Mouse (Mus musculus) frontal cortex, postnatal 25 days (tissue): Measurements from ENCODE around the gene Smim9.
A peak's percentile ranks its signal among the peaks of the same experiment; 100 is the strongest.
"Not testable (repeated sequence)": the region's sequence is repeated elsewhere in the genome, so short reads cannot be mapped to it uniquely, and the experiment has no call there.

ENCODE experiments used
- DNase-seq, 2 experiments: peaks; one replicate each; pipeline ENCODE4 v3.0.0; 2022; ENCODE audit warnings: low spot score in 2 of 2

The Smim9 gene

DNA sequence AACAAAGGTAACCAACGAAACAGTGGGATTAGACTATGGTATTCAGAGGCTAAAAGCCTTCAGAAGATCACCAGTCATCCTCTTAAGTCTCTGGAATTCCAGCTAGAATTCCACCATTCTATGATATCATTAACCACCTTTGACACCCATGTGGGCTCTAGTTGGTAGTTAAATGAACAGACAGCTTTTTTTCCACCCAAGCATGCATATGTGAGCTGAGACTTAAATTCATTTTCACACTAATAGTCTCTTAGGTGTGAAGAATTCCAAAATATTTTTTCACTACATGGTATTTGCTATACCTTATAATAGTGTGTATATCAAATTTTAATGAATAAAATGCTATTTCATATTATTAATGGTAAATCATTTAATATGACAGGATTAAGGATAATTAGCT lies at the start of gene Smim9:
Gene Smim9 (minus strand): TSS at position 101 of the 400 bp plus-strand sequence.
- DNase-seq = no peak

DNA sequence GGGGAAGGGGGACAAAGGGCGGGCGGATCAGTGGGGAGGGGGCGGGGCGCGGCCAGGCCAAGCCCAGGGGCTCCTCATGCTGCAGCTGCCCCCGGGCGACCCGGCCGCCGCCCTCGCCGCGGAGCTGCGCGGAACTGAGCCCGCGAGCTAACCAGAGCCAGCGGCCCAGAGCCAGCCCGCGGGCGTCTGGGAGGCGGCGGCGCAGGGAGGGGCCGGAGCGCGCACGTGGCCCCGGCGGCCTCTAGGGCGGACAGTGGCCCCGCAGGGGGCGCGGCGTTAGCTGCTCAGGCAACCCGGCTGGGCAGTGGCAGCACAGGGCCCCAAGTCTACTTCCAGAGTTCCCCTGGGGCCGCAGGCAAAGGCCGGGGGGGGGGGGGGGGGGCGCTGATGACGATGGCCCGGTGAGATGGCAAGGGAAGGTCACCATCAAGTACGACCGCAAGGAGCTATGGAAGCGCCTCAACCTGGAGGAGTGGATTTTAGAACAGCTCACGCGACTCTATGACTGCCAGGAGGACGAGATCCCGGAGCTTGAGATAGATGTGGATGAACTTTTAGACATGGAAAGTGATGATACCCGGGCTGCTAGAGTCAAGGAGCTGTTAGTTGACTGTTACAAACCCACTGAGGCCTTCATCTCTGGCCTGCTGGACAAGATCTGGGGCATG lies 7.9 kb downstream of the Smim9 start:
- DNase-seq = no peak

DNA sequence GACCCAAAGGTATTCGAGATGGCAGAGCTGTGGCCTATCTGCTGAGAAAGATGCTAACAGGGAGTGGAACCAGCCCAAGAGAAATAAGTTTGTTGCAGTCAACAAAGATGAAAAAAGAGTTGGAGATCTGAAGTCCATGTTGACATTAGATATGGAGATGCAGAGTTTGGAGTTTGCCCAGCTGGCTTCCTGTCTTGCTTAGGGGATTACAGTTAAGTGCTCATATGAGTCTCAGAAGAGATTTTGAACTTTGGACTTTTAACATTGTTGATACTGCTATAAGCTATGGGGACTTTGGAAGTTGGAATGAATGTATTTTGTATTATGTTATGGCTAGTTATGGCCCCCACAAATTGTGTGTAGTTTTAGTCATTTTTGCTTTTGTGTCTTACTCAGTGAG lies 11.3 kb downstream of the Smim9 start:
- DNase-seq = no peak

DNA sequence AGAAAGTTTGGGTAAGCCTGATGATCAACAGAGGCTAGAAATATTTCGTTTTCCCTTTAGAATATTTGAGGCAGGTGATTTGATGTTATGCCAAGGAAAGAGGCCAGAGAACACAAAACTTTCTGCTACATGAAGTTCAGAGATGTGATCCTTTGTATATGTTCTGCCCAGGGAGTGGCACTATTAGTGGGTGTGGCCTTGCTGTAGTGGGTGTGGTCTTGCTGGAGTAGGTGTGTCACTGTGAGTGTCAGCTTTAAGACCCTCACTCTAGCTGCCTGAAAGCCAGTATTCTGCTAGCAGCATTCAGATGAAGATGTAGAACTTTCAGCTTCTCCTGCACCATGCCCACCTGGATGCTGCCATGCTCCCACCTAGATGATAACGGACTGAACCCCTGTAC lies 13.3 kb downstream of the Smim9 start:
- no peak for DNase-seq

DNA sequence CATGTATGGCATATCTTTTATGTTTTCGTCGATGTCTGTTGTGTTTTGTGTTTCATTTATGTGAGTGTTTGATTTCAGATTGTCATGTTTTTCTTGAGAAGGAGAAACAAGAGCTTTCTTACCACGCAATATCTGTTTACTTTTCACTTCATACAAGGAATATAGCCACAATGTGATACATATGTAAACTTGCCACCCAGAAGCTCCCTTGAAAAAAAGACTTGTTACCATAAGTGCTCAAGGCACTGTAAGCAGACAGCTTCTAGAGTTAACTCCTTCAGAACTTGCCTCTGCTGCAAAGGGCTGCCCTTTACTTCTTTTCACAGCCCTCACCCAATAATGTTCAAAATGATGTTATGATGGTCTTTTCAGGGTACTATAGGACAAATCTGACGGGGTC lies 15.2 kb downstream of the Smim9 start:
- no peak for DNase-seq

DNA sequence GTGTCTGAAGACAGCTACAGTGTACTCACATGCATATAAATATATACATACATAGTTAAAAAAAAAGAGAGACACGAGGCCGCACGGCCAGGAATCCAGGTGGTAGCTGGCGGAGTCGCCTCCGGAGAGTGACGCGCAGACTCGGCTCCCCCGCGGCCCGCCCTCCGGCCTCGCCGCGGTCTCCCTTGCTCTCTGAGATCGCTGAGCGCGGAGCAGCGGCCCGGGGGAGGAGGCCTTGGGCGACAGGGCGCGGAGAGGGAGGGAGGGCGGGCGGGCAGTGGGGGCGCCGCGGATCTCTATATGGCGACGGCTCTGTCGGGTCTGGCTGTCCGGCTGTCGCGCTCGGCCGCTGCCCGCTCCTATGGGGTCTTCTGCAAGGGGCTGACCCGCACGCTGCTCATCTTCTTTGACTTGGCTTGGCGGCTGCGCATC lies 20.4 kb downstream of the Smim9 start:
- not testable (repeated sequence) for DNase-seq

DNA sequence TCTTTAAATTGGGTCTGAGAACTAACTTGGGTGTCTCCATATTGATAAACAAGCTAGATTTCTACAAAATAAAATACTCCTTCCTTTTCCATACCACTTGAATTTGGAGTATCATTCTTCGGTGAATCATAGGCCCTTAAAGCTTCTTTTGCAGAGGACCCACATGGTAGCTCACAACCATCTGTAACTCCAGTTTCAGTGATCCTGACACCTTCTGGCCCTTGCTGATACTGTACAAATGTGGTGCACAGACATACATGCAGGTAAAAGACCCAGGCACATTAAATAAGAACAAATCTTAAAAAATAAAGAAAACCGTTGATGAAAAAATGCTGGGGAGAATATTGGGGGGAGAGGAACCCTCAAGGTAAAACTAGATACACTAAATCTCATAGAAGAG lies 25.4 kb downstream of the Smim9 start:
- no peak for DNase-seq

DNA sequence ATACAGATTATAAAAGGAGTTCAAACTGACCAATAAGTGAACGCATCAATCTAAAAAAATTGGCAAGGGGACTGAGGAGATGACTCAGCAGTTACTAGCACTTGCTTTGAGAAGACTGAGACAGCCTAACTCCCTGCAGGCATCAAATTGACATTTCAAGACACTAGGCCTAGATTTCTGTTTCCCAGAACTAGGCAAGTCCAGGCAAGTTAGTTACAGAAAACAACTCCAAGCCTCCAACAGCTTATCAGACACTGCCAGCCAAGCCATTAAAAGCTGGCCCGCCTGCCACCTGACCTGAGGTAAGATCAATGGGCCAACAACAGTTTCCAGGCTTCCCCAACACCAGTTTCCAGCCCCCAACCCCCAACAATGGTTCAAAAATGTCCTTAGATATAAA lies 25.8 kb downstream of the Smim9 start:
- no peak for DNase-seq

DNA sequence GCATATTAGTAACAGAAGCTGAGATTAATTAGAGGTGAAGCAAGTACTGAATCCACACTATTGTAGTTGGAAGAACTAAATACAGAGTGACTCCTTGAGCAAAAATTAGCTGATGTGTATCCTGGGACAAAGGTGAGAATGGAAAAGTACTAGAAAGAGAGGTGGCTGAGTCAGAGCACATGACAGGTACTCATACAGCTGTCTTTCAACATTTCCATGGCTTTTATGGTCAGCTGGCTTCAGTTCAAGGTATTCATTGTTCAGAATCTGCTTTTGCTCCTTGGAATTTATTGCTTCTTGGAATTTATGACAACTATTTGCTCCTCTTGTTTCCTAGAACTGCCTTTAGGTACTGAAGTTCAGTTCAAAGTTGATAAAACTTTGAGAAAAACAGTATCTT lies 26.6 kb downstream of the Smim9 start:
- no peak for DNase-seq

DNA sequence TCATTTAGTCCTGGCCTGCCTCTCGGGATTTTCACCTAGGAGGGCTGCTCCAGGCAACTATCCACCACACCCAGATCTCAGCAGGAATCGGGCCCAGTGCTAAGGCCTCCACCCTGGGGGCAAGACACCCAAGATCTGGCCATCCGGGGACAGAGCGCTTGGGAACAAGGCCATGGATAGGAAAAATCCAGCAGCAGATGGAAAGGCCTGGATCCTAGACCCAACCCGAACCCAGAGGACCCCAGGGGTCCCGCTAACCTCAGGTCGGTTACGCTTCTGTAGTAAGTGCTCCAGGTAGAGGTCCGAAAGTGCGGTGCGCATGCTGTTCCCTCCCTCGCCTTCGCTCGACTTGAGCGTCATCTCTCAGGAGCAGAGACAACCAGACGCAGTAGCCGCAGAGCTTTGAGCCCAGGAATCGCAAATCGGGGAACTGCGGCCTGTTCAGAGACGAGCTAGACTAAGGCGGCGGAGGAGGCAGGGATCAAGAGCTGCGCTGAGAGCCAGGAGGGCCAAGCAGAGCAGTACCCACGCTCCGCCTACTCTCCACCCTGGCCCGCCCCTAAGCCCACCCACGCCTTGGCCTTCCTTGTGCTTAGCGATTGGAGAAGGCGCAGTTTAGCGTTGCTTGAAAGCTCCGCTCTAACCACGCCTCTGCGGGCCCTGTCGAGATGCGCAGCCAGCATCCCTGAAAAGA lies 33.0 kb downstream of the Smim9 start, which contains the start of gene Mpp1:
Gene Mpp1 (minus strand): TSS at position 550 of the 694 bp plus-strand sequence.
- DNase-seq = peak; percentile 26 to 36

DNA sequence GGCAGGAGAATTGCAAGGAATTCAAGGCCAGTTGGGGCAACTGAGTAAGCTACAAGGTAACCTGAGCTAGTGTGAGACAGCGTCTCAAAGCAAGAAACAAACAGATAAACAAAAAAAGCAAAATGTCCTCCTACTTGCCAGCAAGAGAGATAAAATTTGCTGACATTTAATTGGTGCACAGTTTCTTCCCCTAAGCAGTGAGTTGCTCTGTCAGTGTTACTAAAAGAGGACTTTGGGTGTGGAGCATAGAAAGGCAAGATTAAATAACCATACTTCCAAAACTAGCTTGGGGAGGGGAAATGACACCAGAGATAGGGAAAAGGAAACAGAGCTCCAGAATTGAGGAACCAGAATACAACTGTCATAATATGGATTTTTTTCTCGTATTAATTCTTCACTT lies 34.1 kb downstream of the Smim9 start:
- DNase-seq = no peak

DNA sequence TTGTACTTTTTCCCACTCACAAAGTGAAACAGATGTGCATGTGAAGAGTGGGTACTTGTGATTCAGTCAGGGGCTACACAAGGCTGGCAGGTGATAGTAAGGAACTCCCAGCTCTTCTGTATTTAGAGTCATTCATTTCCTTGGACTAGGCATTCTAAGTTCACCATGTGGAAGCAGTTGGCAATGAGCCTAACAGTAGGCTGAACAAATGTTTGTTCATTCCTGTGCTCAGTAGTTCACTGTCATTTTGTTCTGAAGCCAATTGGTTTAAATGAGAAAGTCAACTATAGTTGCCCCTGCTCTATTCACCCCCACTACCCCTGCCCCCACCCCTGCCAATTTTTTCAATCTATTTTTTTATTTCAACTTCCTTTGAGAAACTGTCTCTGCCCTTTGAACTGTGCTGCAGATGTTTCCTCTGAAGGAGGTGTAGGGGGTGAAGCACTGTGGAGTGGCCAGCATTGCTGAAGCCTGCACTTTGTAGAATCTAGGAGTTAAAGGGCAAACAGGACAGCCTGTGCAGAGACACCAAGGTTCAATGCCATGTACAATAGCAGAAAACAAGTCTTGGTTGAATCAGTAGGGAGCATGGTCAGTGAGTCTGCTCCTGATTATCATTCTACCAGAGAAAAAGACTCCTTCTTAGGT lies 35.1 kb downstream of the Smim9 start:
- DNase-seq = no peak

DNA sequence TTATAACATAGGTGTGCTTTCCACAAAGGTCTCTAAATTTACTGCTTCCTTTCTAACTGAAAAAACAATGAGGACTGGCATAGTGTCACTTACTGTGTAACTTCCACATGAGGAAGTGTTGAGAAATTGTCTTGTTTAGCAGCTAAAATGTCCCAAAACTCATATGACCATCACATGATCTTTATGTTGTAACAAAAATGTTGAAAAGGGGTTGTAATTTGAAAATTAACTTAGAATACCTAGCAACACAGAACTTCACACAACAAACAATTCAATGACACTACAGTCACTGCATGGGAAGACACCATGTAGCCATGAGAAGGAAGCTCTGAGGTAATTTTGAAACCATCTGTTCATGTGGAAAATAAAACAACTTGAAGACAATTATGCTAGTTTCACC lies 36.7 kb downstream of the Smim9 start:
- DNase-seq = no peak

DNA sequence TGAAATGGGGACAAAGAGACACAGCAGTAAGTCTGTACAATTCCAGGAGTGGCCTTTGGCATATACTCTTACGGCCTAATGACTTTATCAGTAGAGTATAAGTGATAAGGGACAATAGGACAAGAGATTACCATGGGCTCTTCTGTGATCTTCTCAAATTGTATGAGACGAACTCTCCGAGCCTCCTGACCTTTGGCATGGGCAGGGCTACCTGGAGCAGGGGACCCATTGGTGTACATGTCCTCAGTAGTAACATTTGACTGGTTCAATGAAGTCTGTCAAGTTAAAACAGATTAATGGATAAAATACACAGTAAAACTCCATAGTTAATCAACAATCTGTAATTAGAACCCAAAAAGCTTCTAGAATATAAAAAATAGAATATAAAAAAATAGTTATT lies 38.0 kb downstream of the Smim9 start:
- no peak for DNase-seq

DNA sequence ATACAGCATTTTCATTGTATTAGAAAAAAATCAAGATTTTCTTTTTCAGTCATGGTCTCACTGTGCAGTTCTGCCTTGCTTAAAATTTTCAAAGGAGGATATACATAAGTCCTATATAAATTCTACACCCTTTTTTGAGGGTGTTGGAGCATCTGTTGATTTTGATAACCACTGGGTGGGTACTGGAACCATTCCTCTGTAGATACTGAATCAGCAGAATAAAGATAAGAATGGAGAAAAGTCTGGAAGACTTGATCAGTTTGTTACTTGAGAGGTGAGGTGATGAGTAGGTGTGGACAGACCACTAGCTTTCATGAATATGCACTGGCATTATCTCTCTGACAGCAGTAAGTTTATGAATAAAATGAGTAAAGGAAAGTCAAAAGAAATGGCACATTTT lies 48.0 kb downstream of the Smim9 start:
- no peak for DNase-seq

DNA sequence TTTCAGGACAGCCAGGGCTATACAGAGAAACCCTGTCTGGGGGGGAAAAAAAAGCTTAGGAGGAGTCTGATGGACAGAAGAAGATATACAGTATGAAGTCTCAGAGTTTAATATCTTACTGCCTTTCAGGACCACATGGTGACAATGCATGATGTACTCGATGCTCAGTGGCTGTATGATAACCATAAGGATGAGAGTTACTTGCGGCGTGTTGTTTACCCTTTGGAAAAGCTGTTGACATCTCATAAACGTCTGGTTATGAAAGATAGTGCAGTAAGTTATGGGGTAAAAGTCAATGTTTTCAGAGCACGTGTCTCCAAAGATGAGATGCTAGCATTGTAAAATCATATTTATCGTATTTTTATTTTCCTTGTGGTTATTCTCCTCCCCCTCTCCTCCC lies 61.3 kb downstream of the Smim9 start:
- DNase-seq = no peak

DNA sequence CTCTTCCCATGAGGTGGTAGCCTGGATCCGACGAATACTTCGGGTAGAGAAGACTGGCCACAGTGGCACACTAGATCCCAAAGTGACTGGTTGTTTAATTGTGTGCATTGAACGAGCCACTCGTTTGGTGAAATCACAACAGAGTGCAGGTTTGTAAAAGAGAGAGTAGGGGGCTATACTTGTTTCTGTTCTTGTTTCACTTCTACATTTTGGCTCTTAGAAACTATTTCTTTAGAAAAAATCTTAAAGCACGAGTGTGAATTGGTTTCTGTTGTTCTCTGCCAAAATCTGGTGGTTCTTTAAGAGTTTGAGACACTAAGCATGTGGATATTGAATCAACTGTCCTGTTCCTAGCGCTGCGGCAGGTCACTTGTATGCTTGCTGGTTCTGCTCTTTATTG lies 64.8 kb downstream of the Smim9 start:
- DNase-seq = no peak

DNA sequence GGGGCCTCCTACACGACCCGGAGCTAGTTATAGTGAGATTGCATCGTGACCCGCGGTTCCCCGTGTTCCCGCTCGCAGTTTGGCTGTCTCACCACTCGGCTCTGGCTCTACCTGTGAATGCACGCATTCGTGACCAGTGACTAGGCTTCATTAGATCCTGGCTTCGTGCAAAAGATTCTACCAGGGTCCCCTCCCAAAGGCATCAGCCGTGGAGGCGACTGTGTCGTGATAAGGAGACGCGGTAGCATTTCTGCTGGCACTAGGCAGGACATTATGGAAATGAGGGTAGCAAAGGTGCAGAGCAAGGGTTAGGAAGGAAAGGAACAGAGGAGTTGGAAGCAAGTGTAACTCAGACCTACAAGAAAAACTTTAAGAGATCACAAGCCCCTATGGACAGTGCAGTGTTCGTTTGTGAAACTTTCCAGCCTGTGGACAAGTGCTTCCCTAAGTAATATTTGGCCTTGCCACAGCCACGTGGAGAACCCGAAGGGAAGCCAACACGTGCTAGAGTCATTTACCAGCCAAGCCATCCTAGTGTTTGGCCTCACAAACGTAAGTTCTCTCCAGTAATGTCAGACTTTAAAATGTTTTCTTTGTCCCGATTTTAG lies 67.3 kb downstream of the Smim9 start:
- DNase-seq = no peak
